Mouse (Mus musculus): Measurements from ENCODE around the gene Fgfr2. TPM values are rescaled to one million over a fixed set of nuclear protein-coding genes. Genes with fewer than 3 reads are reported as not detected.

The Fgfr2 gene
- polyA plus RNA-seq, 1 experiment: 3.0 TPM

DNA sequence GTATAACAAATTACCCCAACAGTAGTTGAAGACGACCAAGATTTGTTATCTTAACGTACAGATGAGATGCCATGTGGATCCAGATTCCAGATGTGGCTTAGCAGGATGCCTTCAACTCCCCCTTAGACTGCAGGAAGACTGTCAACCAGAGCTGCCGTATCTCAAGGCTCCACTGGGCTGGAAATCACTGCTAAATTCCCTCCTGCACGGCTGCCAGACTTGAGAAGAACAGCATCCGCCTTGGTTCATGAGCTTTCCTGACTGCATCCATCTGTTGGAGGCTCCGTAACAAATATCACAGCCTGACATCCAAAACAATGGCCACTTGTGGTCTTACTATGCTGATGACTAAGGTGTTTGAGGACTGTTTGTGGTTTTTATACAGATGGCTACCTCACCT lies 635.8 kb downstream of the Fgfr2 start:
- H3K36me3 ChIP-seq (ENCODE audit: control insufficient read depth, insufficient read depth, low read length): no peaks in the 10 kb centered on the region
- no peak overlapping the region for H3K4me3 ChIP-seq (ENCODE audit: control insufficient read depth, low read depth, low read length)
- no peak overlapping the region for H3K27ac ChIP-seq (ENCODE audit: control insufficient read depth, insufficient read depth, low read depth, low read length)
- H3K4me1 ChIP-seq (ENCODE audit: control insufficient read depth, insufficient read depth, low read length): no peaks in the 10 kb centered on the region
- H3K27me3 ChIP-seq (ENCODE audit: control insufficient read depth, insufficient read depth, low read length): no peaks in the 10 kb centered on the region
- TF ChIP-seq POLR2A (IDR thresholded peaks at IDR 0.05; ENCODE audit: control insufficient read depth, low read depth, low read length) (no peak), CTCF (IDR thresholded peaks at IDR 0.05; ENCODE audit: control insufficient read depth, insufficient read depth, insufficient replicate concordance, low read depth, low read length) (no peak)

DNA sequence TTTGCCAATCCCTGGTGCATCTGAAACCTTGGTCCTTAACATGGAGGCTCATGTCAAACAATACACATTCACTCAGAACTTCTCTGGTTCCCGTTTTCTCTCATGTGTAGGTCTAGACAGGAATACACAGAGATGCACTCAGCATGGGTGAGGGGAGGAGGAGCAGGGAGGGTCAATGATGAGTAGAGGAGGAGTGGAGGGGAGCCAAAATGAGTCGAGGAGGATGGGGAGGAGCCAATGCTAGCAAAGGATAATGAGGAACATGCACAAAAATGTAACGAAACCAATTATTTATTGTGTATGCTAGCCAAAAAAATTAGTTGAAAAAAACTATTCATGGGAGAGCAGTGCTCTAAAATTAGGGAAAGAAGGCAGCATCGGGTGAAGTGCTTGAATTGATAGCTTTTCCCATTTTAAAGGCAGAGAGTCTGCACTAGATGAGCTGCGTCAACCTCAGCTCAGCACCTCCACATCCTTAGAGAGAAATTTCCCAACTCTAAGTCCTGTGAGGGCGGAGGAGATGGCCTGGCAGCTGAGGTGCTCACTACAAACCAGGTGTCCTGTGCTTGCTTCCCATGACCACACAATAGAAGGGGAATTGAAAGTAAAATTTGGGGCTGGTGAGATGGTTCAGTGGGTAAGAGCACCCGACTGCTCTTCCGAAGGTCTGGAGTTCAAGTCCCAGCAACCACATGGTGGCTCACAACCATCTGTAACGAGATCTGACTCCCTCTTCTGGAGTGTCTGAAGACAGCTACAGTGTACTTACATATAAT lies 636.6 kb downstream of the Fgfr2 start:
- Histone ChIP-seq H3K36me3 (ENCODE audit: control insufficient read depth, insufficient read depth, low read length) (no peaks in the 10 kb centered on the region), H3K4me1 (ENCODE audit: control insufficient read depth, insufficient read depth, low read length) (no peaks in the 10 kb centered on the region), H3K4me3 (ENCODE audit: control insufficient read depth, low read depth, low read length) (no peak overlapping the region), H3K27ac (ENCODE audit: control insufficient read depth, insufficient read depth, low read depth, low read length) (no peak overlapping the region), H3K27me3 (ENCODE audit: control insufficient read depth, insufficient read depth, low read length) (no peaks in the 10 kb centered on the region)
- TF ChIP-seq CTCF (IDR thresholded peaks at IDR 0.05; ENCODE audit: control insufficient read depth, insufficient read depth, insufficient replicate concordance, low read depth, low read length) (no peak), POLR2A (IDR thresholded peaks at IDR 0.05; ENCODE audit: control insufficient read depth, low read depth, low read length) (no peak)

DNA sequence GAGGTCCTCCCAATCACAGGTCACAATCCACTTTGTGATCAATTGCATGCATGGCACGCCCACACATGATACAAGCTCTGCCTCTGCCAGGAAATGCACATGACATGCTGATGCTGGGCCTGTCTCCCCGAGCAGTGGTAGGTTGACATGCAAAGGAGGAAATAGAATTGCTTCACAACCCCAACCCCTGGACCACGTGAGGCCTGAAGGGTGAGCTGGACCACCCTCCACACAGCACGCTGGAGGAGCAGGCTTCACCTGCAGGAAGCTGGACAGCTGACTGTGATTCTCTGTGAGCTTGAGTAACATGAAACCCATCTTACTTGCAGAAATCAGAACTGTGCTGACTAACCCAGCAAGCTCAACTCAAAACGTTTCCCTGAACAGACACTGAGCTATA lies 638.7 kb downstream of the Fgfr2 start:
- Histone ChIP-seq H3K4me3 (ENCODE audit: control insufficient read depth, low read depth, low read length) (no peak overlapping the region), H3K27me3 (ENCODE audit: control insufficient read depth, insufficient read depth, low read length) (no peaks in the 10 kb centered on the region), H3K27ac (ENCODE audit: control insufficient read depth, insufficient read depth, low read depth, low read length) (no peak overlapping the region), H3K36me3 (ENCODE audit: control insufficient read depth, insufficient read depth, low read length) (no peaks in the 10 kb centered on the region), H3K4me1 (ENCODE audit: control insufficient read depth, insufficient read depth, low read length) (no peaks in the 10 kb centered on the region)
- TF ChIP-seq CTCF (IDR thresholded peaks at IDR 0.05; ENCODE audit: control insufficient read depth, insufficient read depth, insufficient replicate concordance, low read depth, low read length): no peak
- no peak for TF ChIP-seq POLR2A (IDR thresholded peaks at IDR 0.05; ENCODE audit: control insufficient read depth, low read depth, low read length)

DNA sequence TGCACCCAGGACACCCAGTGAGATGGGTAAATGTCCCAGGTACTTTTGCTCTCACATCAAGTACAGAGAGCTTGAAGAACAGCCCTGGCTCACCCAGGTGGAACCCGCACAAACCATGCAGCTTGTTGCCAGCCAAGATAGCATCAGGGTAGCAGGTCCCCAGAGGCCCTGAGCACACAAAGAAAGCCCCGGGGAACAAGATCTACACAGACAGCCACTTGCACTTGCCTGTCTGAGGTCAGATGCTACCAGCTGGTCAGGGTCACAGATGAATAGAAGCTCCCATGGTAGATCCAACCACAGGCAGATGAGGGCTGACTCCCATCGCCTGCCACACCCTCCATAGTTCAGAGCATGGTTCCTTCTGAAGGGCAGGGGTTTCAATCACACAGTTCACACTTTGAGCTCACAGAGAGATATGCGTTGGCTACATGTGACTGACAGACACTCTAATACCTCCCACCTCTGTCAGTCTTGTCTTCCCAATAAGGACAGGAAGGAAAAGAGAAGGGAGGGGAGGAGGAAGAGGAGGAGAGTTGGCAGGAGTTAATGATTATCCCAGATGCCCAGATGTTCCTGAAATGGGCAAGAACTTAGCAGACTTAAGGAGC lies 642.3 kb downstream of the Fgfr2 start:
- no peak overlapping the region for H3K27ac ChIP-seq (ENCODE audit: control insufficient read depth, insufficient read depth, low read depth, low read length)
- H3K36me3 ChIP-seq (ENCODE audit: control insufficient read depth, insufficient read depth, low read length): no peaks in the 10 kb centered on the region
- TF ChIP-seq POLR2A (IDR thresholded peaks at IDR 0.05; ENCODE audit: control insufficient read depth, low read depth, low read length): no peak
- TF ChIP-seq CTCF (IDR thresholded peaks at IDR 0.05; ENCODE audit: control insufficient read depth, insufficient read depth, insufficient replicate concordance, low read depth, low read length): no peak
- H3K4me1 ChIP-seq (ENCODE audit: control insufficient read depth, insufficient read depth, low read length): no peaks in the 10 kb centered on the region
- no peak overlapping the region for H3K4me3 ChIP-seq (ENCODE audit: control insufficient read depth, low read depth, low read length)
- H3K27me3 ChIP-seq (ENCODE audit: control insufficient read depth, insufficient read depth, low read length): no peaks in the 10 kb centered on the region

DNA sequence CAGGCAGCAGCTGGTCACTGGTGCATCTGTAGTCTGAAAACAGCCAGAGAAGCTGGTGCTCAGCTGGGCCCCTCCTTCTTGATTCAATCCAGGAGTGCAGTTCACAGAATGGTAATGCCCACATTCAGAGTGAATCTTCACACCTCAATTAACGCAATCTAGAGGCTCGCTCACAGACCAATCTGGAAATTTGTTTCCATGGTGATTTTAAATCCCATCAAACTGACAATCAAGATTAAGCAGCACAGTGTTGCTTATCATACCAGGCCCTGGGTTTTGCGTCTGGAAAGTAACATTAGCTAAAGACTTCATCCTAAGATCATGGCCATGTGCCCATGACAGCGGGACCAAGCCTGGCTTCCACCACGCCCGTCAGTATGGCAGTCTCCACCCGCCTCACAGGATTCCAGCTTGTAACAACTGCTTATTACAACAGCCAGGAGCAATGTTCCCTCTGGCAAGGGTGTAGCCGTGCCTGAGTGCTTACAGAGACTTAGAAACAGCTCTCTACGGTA lies 644.8 kb downstream of the Fgfr2 start:
- Histone ChIP-seq H3K4me3 (ENCODE audit: control insufficient read depth, low read depth, low read length) (no peak overlapping the region), H3K36me3 (ENCODE audit: control insufficient read depth, insufficient read depth, low read length) (no peaks in the 10 kb centered on the region), H3K27me3 (ENCODE audit: control insufficient read depth, insufficient read depth, low read length) (no peaks in the 10 kb centered on the region), H3K27ac (ENCODE audit: control insufficient read depth, insufficient read depth, low read depth, low read length) (no peak overlapping the region), H3K4me1 (ENCODE audit: control insufficient read depth, insufficient read depth, low read length) (no peaks in the 10 kb centered on the region)
- TF ChIP-seq CTCF (IDR thresholded peaks at IDR 0.05; ENCODE audit: control insufficient read depth, insufficient read depth, insufficient replicate concordance, low read depth, low read length) (no peak), POLR2A (IDR thresholded peaks at IDR 0.05; ENCODE audit: control insufficient read depth, low read depth, low read length) (no peak)

DNA sequence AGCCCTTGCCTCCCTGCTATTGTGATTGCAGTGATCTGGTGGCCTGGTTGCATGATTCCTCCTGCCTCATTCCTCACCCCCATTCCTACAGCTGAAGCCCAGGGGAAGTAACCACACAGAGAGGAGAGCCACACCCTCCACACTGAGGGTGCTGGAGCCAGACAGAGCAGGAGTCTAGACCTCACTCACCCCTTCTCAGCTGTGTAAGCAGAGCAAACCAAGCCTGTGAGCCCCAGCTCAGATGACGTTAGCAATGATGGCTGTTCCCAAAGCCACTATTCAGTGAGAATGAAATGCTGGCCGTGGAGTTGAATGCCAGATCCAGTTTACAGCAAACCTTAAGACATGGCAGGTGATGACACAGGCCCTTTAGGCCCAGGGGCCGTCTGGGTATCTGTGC lies 645.4 kb downstream of the Fgfr2 start:
- H3K27me3 ChIP-seq (ENCODE audit: control insufficient read depth, insufficient read depth, low read length): no peaks in the 10 kb centered on the region
- no peak overlapping the region for H3K27ac ChIP-seq (ENCODE audit: control insufficient read depth, insufficient read depth, low read depth, low read length)
- TF ChIP-seq CTCF (IDR thresholded peaks at IDR 0.05; ENCODE audit: control insufficient read depth, insufficient read depth, insufficient replicate concordance, low read depth, low read length) (no peak), POLR2A (IDR thresholded peaks at IDR 0.05; ENCODE audit: control insufficient read depth, low read depth, low read length) (no peak)
- no peaks in the 10 kb centered on the region for H3K4me1 ChIP-seq (ENCODE audit: control insufficient read depth, insufficient read depth, low read length)
- no peak overlapping the region for H3K4me3 ChIP-seq (ENCODE audit: control insufficient read depth, low read depth, low read length)
- H3K36me3 ChIP-seq (ENCODE audit: control insufficient read depth, insufficient read depth, low read length): no peaks in the 10 kb centered on the region

DNA sequence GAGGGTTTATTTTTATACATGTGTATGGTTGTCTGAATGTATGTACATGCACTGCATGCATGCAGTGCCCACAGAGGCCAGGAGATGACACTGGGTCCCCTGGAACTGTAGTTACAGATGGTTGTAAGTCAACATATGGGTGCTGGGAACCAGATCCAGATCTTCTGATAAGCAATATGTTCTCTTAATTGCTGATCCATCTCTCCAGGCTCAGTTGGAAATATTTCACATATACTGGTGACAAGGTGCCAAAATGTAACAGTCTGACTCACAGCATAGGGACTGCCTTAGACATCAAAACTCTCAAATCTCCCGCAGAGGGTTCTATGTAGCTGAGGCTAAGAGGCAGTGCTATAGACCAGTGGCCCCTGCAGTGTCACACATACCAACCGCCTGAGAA lies 646.7 kb downstream of the Fgfr2 start:
- no peak overlapping the region for H3K27ac ChIP-seq (ENCODE audit: control insufficient read depth, insufficient read depth, low read depth, low read length)
- no peaks in the 10 kb centered on the region for H3K27me3 ChIP-seq (ENCODE audit: control insufficient read depth, insufficient read depth, low read length)
- no peak overlapping the region for H3K4me3 ChIP-seq (ENCODE audit: control insufficient read depth, low read depth, low read length)
- no peak for TF ChIP-seq POLR2A (IDR thresholded peaks at IDR 0.05; ENCODE audit: control insufficient read depth, low read depth, low read length)
- no peak for TF ChIP-seq CTCF (IDR thresholded peaks at IDR 0.05; ENCODE audit: control insufficient read depth, insufficient read depth, insufficient replicate concordance, low read depth, low read length)
- no peaks in the 10 kb centered on the region for H3K36me3 ChIP-seq (ENCODE audit: control insufficient read depth, insufficient read depth, low read length)
- no peaks in the 10 kb centered on the region for H3K4me1 ChIP-seq (ENCODE audit: control insufficient read depth, insufficient read depth, low read length)
